Mouse (Mus musculus): ENCODE results near the gene Aldh4a1. TPM values are rescaled to one million over a fixed set of nuclear protein-coding genes. Genes with fewer than 3 reads are reported as not detected.

Gene Aldh4a1
- polyA plus RNA-seq, 1 experiment = 22.5 TPM

- Histone ChIP-seq H3K4me1 (ENCODE audit: control insufficient read depth, insufficient read depth, low read length) (no peaks in the 10 kb centered on the region), H3K27me3 (ENCODE audit: control insufficient read depth, insufficient read depth, low read length) (no peaks in the 10 kb centered on the region), H3K27ac (ENCODE audit: insufficient read depth, low read length) (no peak overlapping the region), H3K4me3 (replicated peaks; ENCODE audit: insufficient read depth, low read depth, low read length) (no peak overlapping the region)
- 74% methylated on average over 6 of the region's 6 CpGs for WGBS
- no peak for DNase-seq
- TF ChIP-seq POLR2A (IDR thresholded peaks at IDR 0.05; ENCODE audit: borderline replicate concordance, insufficient read depth, low read length) (no peak), CTCF (IDR thresholded peaks at IDR 0.05; ENCODE audit: borderline replicate concordance, insufficient read depth, low read depth, low read length) (no peak)
Observed at GRCm38 (mm10) chr4:139667632-139668031, 45.0 kb downstream of the Aldh4a1 start.

- Histone ChIP-seq H3K4me1 (ENCODE audit: control insufficient read depth, insufficient read depth, low read length) (no peaks in the 10 kb centered on the region), H3K27ac (ENCODE audit: insufficient read depth, low read length) (no peak overlapping the region), H3K27me3 (ENCODE audit: control insufficient read depth, insufficient read depth, low read length) (no peaks in the 10 kb centered on the region), H3K4me3 (replicated peaks; ENCODE audit: insufficient read depth, low read depth, low read length) (no peak overlapping the region)
- WGBS = 11% methylated on average over 6 of the region's 6 CpGs
- DNase-seq = peak; percentile 46 to 66
- no peak for TF ChIP-seq POLR2A (IDR thresholded peaks at IDR 0.05; ENCODE audit: borderline replicate concordance, insufficient read depth, low read length)
- peak; percentile 99 for TF ChIP-seq CTCF (IDR thresholded peaks at IDR 0.05; ENCODE audit: borderline replicate concordance, insufficient read depth, low read depth, low read length)
Observed at GRCm38 (mm10) chr4:139669847-139670246, 47.2 kb downstream of the Aldh4a1 start.

GRCm38 (mm10) chr4:139675696-139676095, 53.0 kb downstream of the Aldh4a1 start:
- Histone ChIP-seq H3K27ac (ENCODE audit: insufficient read depth, low read length) (no peak overlapping the region), H3K27me3 (ENCODE audit: control insufficient read depth, insufficient read depth, low read length) (no peaks in the 10 kb centered on the region), H3K4me1 (ENCODE audit: control insufficient read depth, insufficient read depth, low read length) (no peaks in the 10 kb centered on the region), H3K4me3 (replicated peaks; ENCODE audit: insufficient read depth, low read depth, low read length) (no peak overlapping the region)
- no peak for DNase-seq
- WGBS = 18% methylated on average over 9 of the region's 9 CpGs
- TF ChIP-seq POLR2A (IDR thresholded peaks at IDR 0.05; ENCODE audit: borderline replicate concordance, insufficient read depth, low read length) = no peak
- TF ChIP-seq CTCF (IDR thresholded peaks at IDR 0.05; ENCODE audit: borderline replicate concordance, insufficient read depth, low read depth, low read length) = no peak

DNA sequence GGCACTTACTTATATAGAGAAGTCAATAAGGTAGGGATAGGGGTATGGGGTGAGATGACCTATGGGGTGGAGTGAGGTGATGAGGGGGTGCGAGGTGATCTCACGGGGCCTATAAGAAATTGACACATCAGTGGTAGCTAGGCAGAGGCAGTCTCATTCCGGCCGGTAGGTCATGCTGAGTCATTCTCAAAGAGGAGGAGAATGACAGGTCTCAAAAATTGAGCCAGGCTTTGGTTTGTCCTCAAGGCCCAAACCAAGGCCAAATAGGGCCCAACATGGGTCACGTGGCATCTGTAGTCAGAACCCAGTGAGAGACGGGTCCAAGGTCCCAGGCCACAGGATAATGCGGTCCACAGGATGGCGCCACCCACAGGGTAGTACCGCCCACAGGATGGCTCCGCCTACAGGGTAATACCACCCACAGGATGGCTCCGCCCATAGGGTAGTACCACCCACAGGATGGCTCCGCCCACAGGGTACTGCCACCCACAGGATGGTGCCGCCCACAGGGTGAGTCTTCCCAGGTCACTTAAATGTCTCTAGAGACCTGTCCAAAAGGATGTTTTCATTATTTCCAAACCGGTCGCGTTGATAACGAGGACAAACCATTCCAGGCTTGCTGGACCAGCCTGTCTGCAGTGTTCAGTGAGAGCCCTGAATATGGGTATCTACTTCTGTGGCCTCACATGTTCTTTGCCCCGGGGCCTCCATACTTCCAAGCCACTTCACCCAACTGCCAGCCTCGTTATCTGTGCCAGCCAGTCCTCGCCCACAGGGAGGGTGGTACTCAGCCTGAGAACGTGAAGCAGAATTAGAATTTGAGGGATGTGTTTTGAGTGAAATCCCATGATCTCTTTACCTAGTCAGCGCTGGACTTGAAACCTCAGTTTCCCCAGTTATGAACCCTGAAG, 61.3 kb downstream of the Aldh4a1 start:
- no peaks in the 10 kb centered on the region for H3K27me3 ChIP-seq (ENCODE audit: control insufficient read depth, insufficient read depth, low read length)
- no peak overlapping the region for H3K4me3 ChIP-seq (replicated peaks; ENCODE audit: insufficient read depth, low read depth, low read length)
- DNase-seq = no peak
- whole genome bisulfite sequencing = 76% methylated on average over 22 of the region's 22 CpGs
- no peaks in the 10 kb centered on the region for H3K4me1 ChIP-seq (ENCODE audit: control insufficient read depth, insufficient read depth, low read length)
- no peak overlapping the region for H3K27ac ChIP-seq (ENCODE audit: insufficient read depth, low read length)
- TF ChIP-seq CTCF (IDR thresholded peaks at IDR 0.05; ENCODE audit: borderline replicate concordance, insufficient read depth, low read depth, low read length) = no peak
- TF ChIP-seq POLR2A (IDR thresholded peaks at IDR 0.05; ENCODE audit: borderline replicate concordance, insufficient read depth, low read length) = no peak

DNA sequence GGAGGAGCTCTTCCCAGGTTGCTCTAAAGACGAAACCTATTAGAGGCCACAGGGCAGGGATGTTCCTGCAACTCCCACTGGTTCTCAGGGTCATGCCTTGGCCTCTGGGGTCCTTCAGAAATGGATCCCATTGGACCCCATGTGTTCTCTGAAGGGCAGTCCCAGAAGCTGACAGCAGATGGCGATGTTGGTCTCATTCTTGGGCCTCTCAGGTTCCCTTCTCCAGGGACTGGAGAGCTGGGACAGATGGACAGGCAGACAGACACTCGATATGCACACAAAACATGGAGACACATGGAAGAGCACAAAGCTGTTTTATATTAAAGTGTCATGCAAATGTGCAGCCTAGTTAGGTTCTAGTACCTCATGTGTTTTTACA, 62.0 kb downstream of the Aldh4a1 start:
- WGBS = 17% methylated on average over 3 of the region's 3 CpGs
- no peak overlapping the region for H3K4me3 ChIP-seq (replicated peaks; ENCODE audit: insufficient read depth, low read depth, low read length)
- peak; percentile 19 to 57 for DNase-seq
- no peaks in the 10 kb centered on the region for H3K4me1 ChIP-seq (ENCODE audit: control insufficient read depth, insufficient read depth, low read length)
- H3K27ac ChIP-seq (ENCODE audit: insufficient read depth, low read length) = no peak overlapping the region
- no peaks in the 10 kb centered on the region for H3K27me3 ChIP-seq (ENCODE audit: control insufficient read depth, insufficient read depth, low read length)
- TF ChIP-seq POLR2A (IDR thresholded peaks at IDR 0.05; ENCODE audit: borderline replicate concordance, insufficient read depth, low read length) (no peak), CTCF (IDR thresholded peaks at IDR 0.05; ENCODE audit: borderline replicate concordance, insufficient read depth, low read depth, low read length) (peak; percentile 79)

GRCm38 (mm10) chr4:139688058-139688457, 65.4 kb downstream of the Aldh4a1 start:
- Histone ChIP-seq H3K4me3 (replicated peaks; ENCODE audit: insufficient read depth, low read depth, low read length) (no peak overlapping the region), H3K4me1 (ENCODE audit: control insufficient read depth, insufficient read depth, low read length) (no peaks in the 10 kb centered on the region), H3K27ac (ENCODE audit: insufficient read depth, low read length) (no peak overlapping the region), H3K27me3 (ENCODE audit: control insufficient read depth, insufficient read depth, low read length) (no peaks in the 10 kb centered on the region)
- no peak for TF ChIP-seq CTCF (IDR thresholded peaks at IDR 0.05; ENCODE audit: borderline replicate concordance, insufficient read depth, low read depth, low read length)
- TF ChIP-seq POLR2A (IDR thresholded peaks at IDR 0.05; ENCODE audit: borderline replicate concordance, insufficient read depth, low read length) = no peak
- WGBS = 74% methylated on average over 9 of the region's 9 CpGs
- DNase-seq = no peak

GRCm38 (mm10) chr4:139689627-139690269, 67.1 kb downstream of the Aldh4a1 start:
- Histone ChIP-seq H3K27me3 (ENCODE audit: control insufficient read depth, insufficient read depth, low read length) (no peaks in the 10 kb centered on the region), H3K27ac (ENCODE audit: insufficient read depth, low read length) (no peak overlapping the region), H3K4me1 (ENCODE audit: control insufficient read depth, insufficient read depth, low read length) (no peaks in the 10 kb centered on the region), H3K4me3 (replicated peaks; ENCODE audit: insufficient read depth, low read depth, low read length) (no peak overlapping the region)
- TF ChIP-seq CTCF (IDR thresholded peaks at IDR 0.05; ENCODE audit: borderline replicate concordance, insufficient read depth, low read depth, low read length) (no peak), POLR2A (IDR thresholded peaks at IDR 0.05; ENCODE audit: borderline replicate concordance, insufficient read depth, low read length) (no peak)
- 31% methylated on average over 7 of the region's 7 CpGs for WGBS
- DNase-seq = no peak

DNA sequence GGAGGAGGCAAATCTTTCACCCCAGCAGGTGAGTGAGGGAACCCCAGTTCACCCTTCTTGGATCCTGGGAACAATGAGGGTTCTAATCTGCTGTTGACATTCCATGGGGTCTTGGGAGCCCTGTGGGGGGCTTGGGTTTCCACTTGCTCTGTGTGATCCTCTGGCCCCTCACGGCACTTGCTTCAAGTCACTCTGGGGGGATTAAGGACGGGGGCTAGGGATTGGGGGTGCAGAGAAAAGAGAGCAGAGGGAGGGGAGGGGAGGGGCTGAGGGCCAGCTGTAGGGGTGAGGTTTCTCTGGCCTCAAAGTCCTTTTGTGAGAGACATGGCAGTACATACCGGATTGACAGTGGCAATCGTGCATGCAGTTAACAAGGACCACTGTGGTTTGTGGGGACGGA, 70.6 kb downstream of the Aldh4a1 start:
- Histone ChIP-seq H3K27ac (ENCODE audit: insufficient read depth, low read length) (no peak overlapping the region), H3K4me1 (ENCODE audit: control insufficient read depth, insufficient read depth, low read length) (no peaks in the 10 kb centered on the region), H3K27me3 (ENCODE audit: control insufficient read depth, insufficient read depth, low read length) (no peaks in the 10 kb centered on the region), H3K4me3 (replicated peaks; ENCODE audit: insufficient read depth, low read depth, low read length) (no peak overlapping the region)
- no peak for TF ChIP-seq CTCF (IDR thresholded peaks at IDR 0.05; ENCODE audit: borderline replicate concordance, insufficient read depth, low read depth, low read length)
- no peak for TF ChIP-seq POLR2A (IDR thresholded peaks at IDR 0.05; ENCODE audit: borderline replicate concordance, insufficient read depth, low read length)
- WGBS = 46% methylated on average over 5 of the region's 5 CpGs
- DNase-seq = no peak
